Mouse (Mus musculus) cerebellum, adult 18-20 months (tissue): Measurements from ENCODE around the gene Ccdc137.

ENCODE experiments used
- DNase-seq, 2 experiments: peaks; one replicate each; pipeline ENCODE4 v3.0.0; 2021

The Ccdc137 gene

GRCm38 (mm10) chr11:120500357-120500756 lies 42.4 kb downstream of the Ccdc137 start:
- no peak for DNase-seq

DNA sequence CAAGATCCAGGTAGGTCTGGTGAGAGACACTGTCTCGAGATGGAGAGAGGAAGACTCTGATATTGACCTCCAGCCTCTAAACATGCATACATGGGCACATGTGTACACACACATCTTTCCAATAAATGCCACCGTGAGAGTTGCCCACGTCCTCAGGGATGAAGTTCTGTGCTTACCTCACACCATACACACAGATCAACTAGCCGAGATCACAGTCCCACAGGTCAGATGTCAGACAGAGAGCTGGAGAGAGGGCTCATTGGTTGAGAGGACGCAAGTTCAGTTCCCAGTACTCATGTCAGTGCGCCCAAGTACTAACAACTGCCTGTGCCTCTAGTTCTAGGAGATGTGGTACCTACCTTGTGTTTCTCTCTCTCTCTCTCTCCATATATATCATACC lies 43.1 kb downstream of the Ccdc137 start:
- no peak for DNase-seq

- DNase-seq: no peak
These were observed 43.8 kb downstream of the Ccdc137 start for GRCm38 (mm10) chr11:120501701-120502100.

DNA sequence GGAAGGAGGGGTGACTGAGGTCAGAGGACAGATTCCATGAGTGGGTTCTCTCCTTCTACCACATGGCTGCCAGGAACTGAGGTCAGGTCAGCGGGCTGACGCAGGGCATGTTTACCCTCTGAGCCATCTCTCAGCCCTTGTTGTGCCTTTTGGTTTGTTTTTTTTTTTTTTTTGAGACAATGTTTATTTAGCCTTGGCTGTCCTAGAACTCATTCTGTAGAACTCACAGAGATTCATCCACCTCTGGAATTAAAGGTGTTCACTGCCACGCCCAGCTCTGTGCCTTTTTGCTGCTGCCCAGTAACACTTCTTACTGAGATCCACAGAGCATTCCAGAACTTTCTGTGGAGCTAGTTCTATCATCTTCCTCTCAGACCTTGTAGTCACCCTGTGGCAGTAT lies 47.7 kb downstream of the Ccdc137 start:
- no peak for DNase-seq

DNA sequence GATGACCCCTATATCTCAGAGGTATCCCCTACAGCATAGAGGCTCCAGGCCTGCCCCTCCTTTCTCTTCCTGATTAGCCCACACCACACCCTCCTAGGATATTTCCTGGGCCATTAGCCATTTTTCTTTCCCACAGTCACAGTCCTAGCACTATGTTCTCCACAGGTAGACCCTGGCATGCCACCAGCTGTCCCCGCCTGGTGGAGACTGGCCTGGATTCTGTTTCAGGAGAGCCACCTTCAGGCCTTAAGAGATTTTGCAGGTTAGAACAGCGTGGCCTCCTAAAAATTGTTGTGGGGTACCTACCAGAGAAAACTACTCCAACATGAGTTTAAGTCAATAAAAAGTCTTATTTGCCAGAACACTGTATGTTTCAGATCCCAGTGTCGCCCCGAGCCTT lies 49.0 kb downstream of the Ccdc137 start:
- peak; percentile 49 to 52 for DNase-seq

DNA sequence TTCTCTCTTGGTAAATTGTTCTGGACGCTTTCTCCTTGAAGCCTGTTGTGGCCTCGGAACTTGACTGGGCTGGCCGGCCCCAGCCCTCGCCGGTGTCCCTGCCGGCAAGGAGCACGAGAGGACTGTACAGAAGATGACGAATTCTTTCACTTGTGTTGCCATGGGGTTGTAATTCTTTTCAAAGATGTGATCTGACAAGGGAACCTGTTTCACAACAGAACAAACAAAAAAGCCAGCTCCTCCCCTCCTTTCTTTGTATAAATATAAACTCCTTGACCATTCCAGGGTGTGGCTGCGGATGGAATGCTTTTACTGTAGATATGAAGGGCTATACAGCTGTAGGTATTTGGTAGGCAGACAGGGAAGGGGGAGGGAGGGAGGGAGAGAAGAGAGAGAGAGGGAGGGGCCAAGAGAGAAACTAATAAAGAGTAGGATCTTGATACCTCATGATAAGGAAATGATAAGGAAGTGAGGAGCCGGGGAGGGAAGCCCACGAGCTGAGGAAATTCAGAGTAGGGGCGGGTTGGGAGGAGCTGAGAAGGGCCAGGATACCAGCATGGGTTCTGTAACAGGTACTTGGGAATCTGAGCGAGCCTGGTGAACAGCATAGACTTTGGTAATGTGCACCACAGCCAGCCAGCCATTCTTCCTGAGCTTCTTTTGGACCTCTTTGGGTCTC lies 49.8 kb downstream of the Ccdc137 start:
- no peak for DNase-seq

- no peak for DNase-seq
These were observed 50.5 kb downstream of the Ccdc137 start for GRCm38 (mm10) chr11:120508290-120508870.

DNA sequence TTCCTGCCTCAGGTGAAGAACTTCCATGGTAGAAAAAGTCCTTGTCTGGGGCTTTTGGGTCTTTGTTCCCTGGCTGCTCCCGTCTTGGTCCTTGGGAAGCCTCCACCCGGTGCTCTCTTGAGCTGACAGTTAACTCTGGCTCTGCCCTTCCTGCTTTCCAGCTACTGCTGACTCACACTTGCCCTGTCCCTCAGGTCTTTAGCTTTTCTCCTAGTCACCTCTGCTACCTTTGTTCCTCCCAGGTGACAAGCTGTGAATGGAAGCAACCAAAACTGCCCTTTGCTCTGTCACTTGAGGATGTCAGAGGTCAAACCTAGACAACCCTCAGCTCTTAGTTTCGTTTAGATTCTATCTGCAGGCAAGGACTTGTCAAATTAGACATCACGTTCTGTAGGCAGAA lies 52.0 kb downstream of the Ccdc137 start:
- DNase-seq: no peak

GRCm38 (mm10) chr11:120510375-120511030 lies 52.6 kb downstream of the Ccdc137 start:
- no peak for DNase-seq

DNA sequence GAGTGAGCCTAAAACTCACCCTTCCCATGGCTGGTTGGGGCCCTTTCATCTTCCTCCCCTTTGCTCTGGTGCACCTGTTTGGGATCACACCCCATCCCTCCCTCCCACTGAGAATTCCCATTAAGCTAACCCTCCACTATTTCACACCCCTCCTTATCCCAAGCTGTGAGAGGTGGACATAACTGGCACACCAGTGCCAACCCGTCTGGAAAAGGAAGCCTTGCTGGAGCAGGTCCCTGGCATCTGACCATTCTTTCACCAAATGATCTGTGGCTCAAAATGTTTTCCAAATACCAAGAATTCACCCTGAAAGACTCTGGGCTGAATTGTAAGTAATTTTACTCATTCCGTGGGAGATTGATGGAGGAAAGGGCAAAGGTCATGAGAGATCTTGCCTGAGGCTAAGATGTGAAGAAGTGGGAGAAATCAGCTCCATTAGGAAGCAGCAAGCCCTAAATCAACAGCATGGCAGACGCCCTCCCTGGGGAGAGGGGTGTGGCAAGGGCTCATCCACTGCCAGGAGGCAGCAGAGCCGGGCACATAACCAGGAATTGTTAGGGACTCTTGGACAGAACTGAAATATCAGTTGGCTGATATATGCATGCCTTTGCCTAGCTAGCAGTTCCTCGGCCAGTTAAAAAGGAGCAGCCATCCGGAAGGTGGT lies 55.0 kb downstream of the Ccdc137 start:
- peak; percentile 65 to 67 for DNase-seq
